Mouse (Mus musculus): ENCODE data around the gene Wfdc6a. TPM values are rescaled to one million over a fixed set of nuclear protein-coding genes. Genes with fewer than 3 reads are reported as not detected.
"Not testable (repeated sequence)": the region's sequence is repeated elsewhere in the genome, so short reads cannot be mapped to it uniquely, and the experiment has no call there.

Gene Wfdc6a
- 0.15 and 0.21 TPM in 2 replicates for polyA plus RNA-seq (2012; rRNA removed)

DNA sequence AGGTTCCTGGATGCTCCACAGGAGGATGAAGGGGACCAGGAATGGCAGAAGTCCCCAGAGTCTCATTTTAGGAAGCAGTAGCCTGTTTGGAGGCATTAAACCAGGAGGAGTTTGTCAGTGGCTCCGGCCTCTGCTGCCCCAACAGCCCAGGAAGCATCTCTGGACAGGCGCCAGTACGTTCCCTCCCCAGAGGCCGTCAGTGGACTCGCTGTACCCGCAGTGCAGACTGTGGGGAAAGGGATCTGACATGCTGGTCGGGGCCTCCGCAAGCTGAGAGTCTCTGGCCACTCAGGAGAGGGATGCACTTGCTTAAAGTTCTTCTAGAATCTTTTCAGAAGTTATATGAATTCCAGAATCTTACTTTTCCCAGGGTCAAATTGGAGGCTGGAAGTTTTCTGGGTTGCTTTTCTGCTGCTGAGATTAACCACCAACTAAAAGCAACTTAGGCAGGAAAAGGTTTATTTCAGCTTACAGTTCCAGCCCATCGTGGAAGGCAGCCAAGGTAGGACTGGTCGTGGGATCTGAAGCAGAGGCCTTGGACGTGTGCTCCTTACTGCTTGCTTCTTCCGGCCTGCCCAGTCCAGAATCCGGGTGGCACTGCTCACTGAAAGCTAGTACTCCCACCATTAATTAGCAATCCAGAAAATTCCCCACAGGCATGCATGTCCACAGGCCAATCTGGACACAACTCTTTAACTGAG is at the start of gene Wfdc6a:
Gene Wfdc6a, minus strand, starts transcription at position 423 of the 701 bp plus-strand sequence.
- WGBS, result 70% methylated on average over 13 of the region's 13 CpGs
- H3K27ac ChIP-seq (ENCODE audit: insufficient read depth, low read length); DNase-seq (ENCODE audit: low read depth in 1 of 2, low spot score in 2 of 2); H3K4me1 ChIP-seq (ENCODE audit: control insufficient read depth, insufficient read depth, insufficient read length); H3K27me3 ChIP-seq (ENCODE audit: control insufficient read depth, insufficient read depth, low read length); H3K4me3 ChIP-seq (ENCODE audit: extremely low read depth, insufficient read depth, insufficient read length); H3K36me3 ChIP-seq (ENCODE audit: control insufficient read depth, insufficient read depth, low read length): not testable (repeated sequence)

DNA sequence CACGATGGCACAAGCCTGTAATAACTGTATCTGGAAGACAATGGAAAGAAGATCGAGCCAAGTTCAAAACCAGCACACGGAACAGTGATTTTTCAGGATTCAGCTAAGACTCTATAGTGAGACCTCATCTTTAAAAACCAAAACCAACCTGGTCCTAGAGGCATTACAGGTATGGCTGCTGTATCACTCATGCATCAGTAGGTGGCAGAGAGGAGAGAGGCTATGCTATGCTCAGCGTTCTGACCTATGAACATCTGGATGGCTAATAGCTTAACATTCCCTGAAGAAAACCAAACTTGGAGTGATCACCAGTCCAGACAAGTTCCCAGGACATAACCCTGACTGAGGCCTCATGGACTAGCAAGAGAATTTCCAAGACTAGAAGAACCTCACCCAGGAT is 36.5 kb upstream of the Wfdc6a start:
- 65% methylated on average over 4 of the region's 4 CpGs for WGBS
- no peak for TF ChIP-seq POLR2A (IDR thresholded peaks at IDR 0.05; ENCODE audit: low read depth, low read length)
- TF ChIP-seq CTCF (IDR thresholded peaks at IDR 0.05; ENCODE audit: extremely low read depth, insufficient read depth, insufficient read length, insufficient replicate concordance), result no peak
- no peak overlapping the region for H3K27ac ChIP-seq (ENCODE audit: insufficient read depth, low read length)
- no peaks in the 10 kb centered on the region for H3K27me3 ChIP-seq (ENCODE audit: control insufficient read depth, insufficient read depth, low read length)
- no peaks in the 10 kb centered on the region for H3K36me3 ChIP-seq (ENCODE audit: control insufficient read depth, insufficient read depth, low read length)
- no peak for DNase-seq (ENCODE audit: low read depth in 1 of 2, low spot score in 2 of 2)
- no peak overlapping the region for H3K4me3 ChIP-seq (ENCODE audit: extremely low read depth, insufficient read depth, insufficient read length)
- no peaks in the 10 kb centered on the region for H3K4me1 ChIP-seq (ENCODE audit: control insufficient read depth, insufficient read depth, insufficient read length)

DNA sequence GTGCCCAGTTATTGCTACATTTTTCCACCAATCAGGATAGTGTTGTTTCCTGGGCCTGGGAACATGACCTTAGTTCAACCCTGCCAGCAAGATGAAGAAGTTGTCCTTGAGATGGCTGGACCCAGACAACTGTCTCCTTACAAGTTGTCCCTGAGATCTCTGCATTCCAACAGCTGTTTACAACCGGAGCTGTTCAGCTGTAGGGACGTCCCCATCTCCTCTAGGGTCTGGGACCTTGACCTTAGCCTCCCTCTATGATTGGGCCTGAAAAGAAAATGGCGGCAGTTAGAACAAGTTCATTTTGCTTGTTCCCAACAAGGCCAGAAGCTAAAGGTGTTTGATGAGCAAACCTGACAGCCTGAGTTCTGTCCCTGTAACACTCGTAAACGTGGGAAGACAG is 33.8 kb upstream of the Wfdc6a start:
- WGBS, result 84% methylated on average over 5 of the region's 5 CpGs
- Histone ChIP-seq H3K4me3 (ENCODE audit: extremely low read depth, insufficient read depth, insufficient read length) (no peak overlapping the region), H3K4me1 (ENCODE audit: control insufficient read depth, insufficient read depth, insufficient read length) (no peaks in the 10 kb centered on the region), H3K36me3 (ENCODE audit: control insufficient read depth, insufficient read depth, low read length) (no peaks in the 10 kb centered on the region), H3K27ac (ENCODE audit: insufficient read depth, low read length) (no peak overlapping the region), H3K27me3 (ENCODE audit: control insufficient read depth, insufficient read depth, low read length) (no peaks in the 10 kb centered on the region)
- no peak for DNase-seq (ENCODE audit: low read depth in 1 of 2, low spot score in 2 of 2)
- TF ChIP-seq CTCF (IDR thresholded peaks at IDR 0.05; ENCODE audit: extremely low read depth, insufficient read depth, insufficient read length, insufficient replicate concordance), result no peak
- TF ChIP-seq POLR2A (IDR thresholded peaks at IDR 0.05; ENCODE audit: low read depth, low read length), result no peak

DNA sequence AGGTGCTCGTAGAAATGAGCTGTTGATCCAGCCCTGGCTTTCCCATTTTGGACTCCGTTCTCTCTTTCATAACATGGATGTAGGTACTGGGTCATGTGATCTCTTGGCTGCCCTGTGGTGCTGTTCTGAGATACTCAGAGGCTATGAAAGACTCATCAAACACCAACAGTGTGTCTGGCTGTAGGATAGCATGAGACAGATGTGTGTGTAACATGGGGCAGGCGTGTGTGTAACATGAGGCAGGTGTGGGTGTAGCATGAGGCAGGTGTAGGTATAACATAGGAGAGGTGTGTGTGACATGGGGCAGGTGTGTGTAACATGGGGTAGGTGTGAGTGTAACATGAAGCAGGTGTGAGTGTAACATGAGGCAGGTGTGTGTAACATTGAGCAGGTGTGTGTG is 30.1 kb upstream of the Wfdc6a start:
- TF ChIP-seq CTCF (IDR thresholded peaks at IDR 0.05; ENCODE audit: extremely low read depth, insufficient read depth, insufficient read length, insufficient replicate concordance), result no peak
- no peak for TF ChIP-seq POLR2A (IDR thresholded peaks at IDR 0.05; ENCODE audit: low read depth, low read length)
- Histone ChIP-seq H3K4me3 (ENCODE audit: extremely low read depth, insufficient read depth, insufficient read length) (no peak overlapping the region), H3K27ac (ENCODE audit: insufficient read depth, low read length) (no peak overlapping the region), H3K27me3 (ENCODE audit: control insufficient read depth, insufficient read depth, low read length) (no peaks in the 10 kb centered on the region), H3K36me3 (ENCODE audit: control insufficient read depth, insufficient read depth, low read length) (no peaks in the 10 kb centered on the region), H3K4me1 (ENCODE audit: control insufficient read depth, insufficient read depth, insufficient read length) (no peaks in the 10 kb centered on the region)
- WGBS, result 83% methylated on average over 3 of the region's 3 CpGs
- no peak for DNase-seq (ENCODE audit: low read depth in 1 of 2, low spot score in 2 of 2)

DNA sequence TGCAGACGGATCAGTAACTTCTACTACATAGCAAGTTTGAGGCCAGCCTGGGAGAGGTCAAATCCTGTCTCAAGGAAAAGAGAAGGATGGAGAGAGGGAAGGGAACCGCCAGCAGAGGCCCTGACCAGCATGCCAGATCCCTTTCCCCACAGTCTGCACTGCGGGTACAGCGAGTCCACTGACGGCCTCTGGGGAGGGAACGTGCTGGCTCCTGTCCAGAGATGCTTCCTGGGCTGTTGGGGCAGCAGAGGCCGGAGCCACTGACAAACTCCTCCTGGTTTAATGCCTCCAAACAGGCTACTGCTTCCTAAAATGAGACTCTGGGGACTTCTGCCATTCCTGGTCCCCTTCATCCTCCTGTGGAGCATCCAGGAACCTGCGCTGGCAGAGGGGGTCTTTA is 28.2 kb upstream of the Wfdc6a start, which contains the start of the genes Wfdc6b and Wfdc8:
Gene Wfdc6b, plus strand, starts transcription at position 52 of the 400 bp plus-strand sequence.
Gene Wfdc8, minus strand, starts transcription at position 156 of the 400 bp plus-strand sequence.
- not testable (repeated sequence) for H3K36me3 ChIP-seq (ENCODE audit: control insufficient read depth, insufficient read depth, low read length); H3K4me3 ChIP-seq (ENCODE audit: extremely low read depth, insufficient read depth, insufficient read length); H3K4me1 ChIP-seq (ENCODE audit: control insufficient read depth, insufficient read depth, insufficient read length); H3K27ac ChIP-seq (ENCODE audit: insufficient read depth, low read length); DNase-seq (ENCODE audit: low read depth in 1 of 2, low spot score in 2 of 2); H3K27me3 ChIP-seq (ENCODE audit: control insufficient read depth, insufficient read depth, low read length)
- WGBS, result 63% methylated on average over 8 of the region's 8 CpGs

DNA sequence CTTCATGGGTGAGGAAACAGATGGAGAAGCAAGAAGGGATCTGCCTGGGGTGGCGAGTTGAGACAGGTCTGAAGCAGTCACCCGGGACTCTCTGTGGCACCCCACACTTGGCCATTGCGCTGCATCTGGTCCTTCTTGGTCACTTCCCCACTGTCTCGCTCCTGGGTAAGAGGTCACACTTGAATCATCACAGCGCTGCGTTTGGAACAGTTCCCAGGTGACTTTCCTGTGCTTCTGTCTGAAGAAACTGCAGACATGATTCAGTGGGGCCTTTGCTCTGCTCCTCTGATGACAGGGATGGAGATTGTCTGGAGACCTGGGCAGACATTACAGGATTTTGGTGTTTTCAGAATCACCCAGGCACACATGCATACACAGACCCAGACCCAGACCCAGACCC is 23.5 kb upstream of the Wfdc6a start:
- H3K36me3 ChIP-seq (ENCODE audit: control insufficient read depth, insufficient read depth, low read length), result no peaks in the 10 kb centered on the region
- no peaks in the 10 kb centered on the region for H3K4me1 ChIP-seq (ENCODE audit: control insufficient read depth, insufficient read depth, insufficient read length)
- TF ChIP-seq CTCF (IDR thresholded peaks at IDR 0.05; ENCODE audit: extremely low read depth, insufficient read depth, insufficient read length, insufficient replicate concordance) (no peak), POLR2A (IDR thresholded peaks at IDR 0.05; ENCODE audit: low read depth, low read length) (no peak)
- WGBS, result 66% methylated on average over 6 of the region's 6 CpGs
- no peaks in the 10 kb centered on the region for H3K27me3 ChIP-seq (ENCODE audit: control insufficient read depth, insufficient read depth, low read length)
- H3K4me3 ChIP-seq (ENCODE audit: extremely low read depth, insufficient read depth, insufficient read length), result no peak overlapping the region
- H3K27ac ChIP-seq (ENCODE audit: insufficient read depth, low read length), result no peak overlapping the region
- DNase-seq (ENCODE audit: low read depth in 1 of 2, low spot score in 2 of 2), result no peak

DNA sequence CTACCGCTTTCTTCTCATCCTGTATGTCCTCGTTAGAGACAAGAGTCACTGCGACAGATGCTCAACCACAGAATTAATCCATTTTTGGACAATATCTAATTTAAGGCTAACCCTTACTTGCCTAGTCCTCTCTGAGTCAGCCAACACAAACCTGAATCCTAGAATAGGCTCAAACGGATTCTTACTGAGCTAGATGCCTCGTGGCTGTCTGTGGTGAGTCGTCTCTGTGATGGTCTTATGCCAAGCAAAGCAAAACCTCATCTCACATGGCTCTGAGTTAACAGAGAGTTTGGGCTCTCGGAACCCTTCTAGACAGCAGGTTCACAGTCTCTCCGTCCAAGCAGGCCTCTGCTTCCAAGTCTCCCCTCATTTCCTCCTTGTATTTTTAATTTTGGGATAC is 19.2 kb upstream of the Wfdc6a start:
- Histone ChIP-seq H3K27ac (ENCODE audit: insufficient read depth, low read length) (no peak overlapping the region), H3K4me1 (ENCODE audit: control insufficient read depth, insufficient read depth, insufficient read length) (no peaks in the 10 kb centered on the region), H3K27me3 (ENCODE audit: control insufficient read depth, insufficient read depth, low read length) (no peaks in the 10 kb centered on the region), H3K4me3 (ENCODE audit: extremely low read depth, insufficient read depth, insufficient read length) (no peak overlapping the region), H3K36me3 (ENCODE audit: control insufficient read depth, insufficient read depth, low read length) (no peaks in the 10 kb centered on the region)
- no peak for DNase-seq (ENCODE audit: low read depth in 1 of 2, low spot score in 2 of 2)
- 87% methylated on average over 8 of the region's 8 CpGs for WGBS
- no peak for TF ChIP-seq CTCF (IDR thresholded peaks at IDR 0.05; ENCODE audit: extremely low read depth, insufficient read depth, insufficient read length, insufficient replicate concordance)
- no peak for TF ChIP-seq POLR2A (IDR thresholded peaks at IDR 0.05; ENCODE audit: low read depth, low read length)

Data from spleen, adult 2 months (tissue).